Mouse (Mus musculus) neural tube, embryonic 15.5 days (tissue): ENCODE measurements around the gene Fancc. TPM values are rescaled to one million over a fixed set of nuclear protein-coding genes. Genes with fewer than 3 reads are reported as not detected.

Source experiments
- ATAC-seq: fragments of 200-750 bp; cut with Nextera tagmentation; 2 replicates; pipeline ENCODE4 v1.8.0; 2017; ENCODE audit warnings: mild to moderate bottlenecking, moderate TSS enrichment, moderate library complexity; ENCODE audit not compliant: low FRiP score
- H3K27ac ChIP-seq: fragments of 300-500 bp; sonication (generic); replicated peaks from 2 replicates; pipeline ENCODE4 v1.5.1; 2015; ENCODE audit warnings: mild to moderate bottlenecking, inconsistent platforms
- H3K27me3 ChIP-seq: fragments of 300-500 bp; sonication (generic); replicated peaks from 2 replicates; pipeline ENCODE4 v1.6.1; 2015; ENCODE audit warnings: inconsistent platforms
- H3K36me3 ChIP-seq: fragments of 300-500 bp; sonication (generic); 2 replicates; pipeline ENCODE4 v1.6.1; 2015; ENCODE audit warnings: inconsistent platforms
- H3K4me1 ChIP-seq: fragments of 300-500 bp; sonication (generic); 2 replicates; pipeline ENCODE4 v1.6.1; 2015; ENCODE audit warnings: inconsistent platforms
- H3K4me2 ChIP-seq: fragments of 300-500 bp; sonication (generic); 2 replicates; pipeline ENCODE4 v1.6.1; 2015; ENCODE audit warnings: inconsistent platforms, mild to moderate bottlenecking, moderate library complexity
- H3K4me3 ChIP-seq: fragments of 300-500 bp; sonication (generic); replicated peaks from 2 replicates; pipeline ENCODE4 v1.5.1; 2015; ENCODE audit warnings: mild to moderate bottlenecking, inconsistent platforms
- H3K9ac ChIP-seq: fragments of 300-500 bp; sonication (generic); replicated peaks from 2 replicates; pipeline ENCODE4 v1.6.1; 2015; ENCODE audit warnings: mild to moderate bottlenecking, inconsistent platforms
- H3K9me3 ChIP-seq: fragments of 300-500 bp; sonication (generic); replicated peaks from 2 replicates; pipeline ENCODE4 v1.6.1; 2016; ENCODE audit warnings: inconsistent platforms
- WGBS: fragments of 180-500 bp; shearing (Covaris S2); methylation state at CpG from one replicate; pipeline ENCODE4 v1.1.7; 2015; ENCODE audit warnings: mixed read lengths; 5-methylcytosine and 5-hydroxymethylcytosine counted together
- polyA plus RNA-seq: library from polyadenylated mRNA; unstranded; fragments of >200 nt; fragmentation: Nextera tagmentation; extraction: Ambion mirVana; gene quantifications from 2 replicates; pipeline ENCODE4 v1.2.1, GENCODE M21; 2015

The Fancc gene
- polyA plus RNA-seq, 1 experiment from 2014 or later = 12.8 TPM

GRCm38 (mm10) chr13:63513374-63514098 lies 16.5 kb upstream of the Fancc start:
- Histone ChIP-seq H3K9me3 (no peaks in the 10 kb centered on the region), H3K27me3 (no peaks in the 10 kb centered on the region), H3K4me3 (no peak overlapping the region), H3K4me2 (no peak overlapping the region), H3K27ac (peak overlapping the region; percentile 35; the same call in 1 of the 2 replicates), H3K4me1 (peaks cover 13% of the 10 kb centered on the region), H3K9ac (no peak overlapping the region), H3K36me3 (peaks cover 75% of the 10 kb centered on the region)
- no peak for ATAC-seq
- 41% methylated on average over 26 of the region's 26 CpGs for WGBS

GRCm38 (mm10) chr13:63512411-63512810 lies 15.3 kb upstream of the Fancc start:
- no peak for ATAC-seq
- Histone ChIP-seq H3K9me3 (no peaks in the 10 kb centered on the region), H3K27me3 (no peaks in the 10 kb centered on the region), H3K9ac (no peak overlapping the region), H3K36me3 (peaks cover 75% of the 10 kb centered on the region), H3K4me1 (peaks cover 13% of the 10 kb centered on the region), H3K27ac (no peak overlapping the region), H3K4me2 (no peak overlapping the region), H3K4me3 (no peak overlapping the region)
- 28% methylated on average over 5 of the region's 6 CpGs for WGBS

GRCm38 (mm10) chr13:63507821-63508220 lies 10.7 kb upstream of the Fancc start:
- Histone ChIP-seq H3K9ac (no peak overlapping the region), H3K4me1 (no peaks in the 10 kb centered on the region), H3K27me3 (no peaks in the 10 kb centered on the region), H3K4me3 (no peak overlapping the region), H3K36me3 (peaks cover 49% of the 10 kb centered on the region), H3K4me2 (no peak overlapping the region), H3K27ac (no peak overlapping the region), H3K9me3 (no peaks in the 10 kb centered on the region)
- 86% methylated on average over 5 of the region's 5 CpGs for WGBS
- no peak for ATAC-seq

- Histone ChIP-seq H3K4me3 (no peak overlapping the region), H3K27ac (no peak overlapping the region), H3K4me2 (no peak overlapping the region), H3K27me3 (no peaks in the 10 kb centered on the region), H3K36me3 (peaks cover 42% of the 10 kb centered on the region), H3K9ac (no peak overlapping the region), H3K4me1 (no peaks in the 10 kb centered on the region), H3K9me3 (no peaks in the 10 kb centered on the region)
- no peak for ATAC-seq
- 87% methylated on average over 6 of the region's 6 CpGs for WGBS
Observed at GRCm38 (mm10) chr13:63507001-63507556, 10.0 kb upstream of the Fancc start.

- H3K4me1 ChIP-seq = no peaks in the 10 kb centered on the region
- no peak overlapping the region for H3K4me2 ChIP-seq
- peaks cover 35% of the 10 kb centered on the region for H3K36me3 ChIP-seq
- ATAC-seq = no peak
- no peak overlapping the region for H3K27ac ChIP-seq
- H3K9ac ChIP-seq = no peak overlapping the region
- no peaks in the 10 kb centered on the region for H3K9me3 ChIP-seq
- 42% methylated on average over 1 of the region's 1 CpGs for WGBS
- H3K27me3 ChIP-seq = no peaks in the 10 kb centered on the region
- no peak overlapping the region for H3K4me3 ChIP-seq
Observed at GRCm38 (mm10) chr13:63506364-63506763, 9.3 kb upstream of the Fancc start.

GRCm38 (mm10) chr13:63502391-63502790 lies 5.3 kb upstream of the Fancc start:
- peaks cover 2% of the 10 kb centered on the region; the same call in 1 of the 2 replicates for H3K36me3 ChIP-seq
- no peak for ATAC-seq
- no peaks in the 10 kb centered on the region for H3K27me3 ChIP-seq
- H3K27ac ChIP-seq = no peak overlapping the region
- H3K9me3 ChIP-seq = no peaks in the 10 kb centered on the region
- H3K4me1 ChIP-seq = no peaks in the 10 kb centered on the region
- no peak overlapping the region for H3K9ac ChIP-seq
- H3K4me2 ChIP-seq = no peak overlapping the region
- 94% methylated on average over 2 of the region's 2 CpGs for WGBS
- H3K4me3 ChIP-seq = no peak overlapping the region

- Histone ChIP-seq H3K4me2 (no peak overlapping the region), H3K4me3 (no peak overlapping the region), H3K36me3 (no peaks in the 10 kb centered on the region), H3K27ac (no peak overlapping the region), H3K9me3 (no peaks in the 10 kb centered on the region), H3K4me1 (peaks cover 10% of the 10 kb centered on the region), H3K9ac (no peak overlapping the region), H3K27me3 (no peaks in the 10 kb centered on the region)
- no peak for ATAC-seq
- 95% methylated on average over 2 of the region's 2 CpGs for WGBS
Observed at GRCm38 (mm10) chr13:63499489-63499888, 2.4 kb upstream of the Fancc start.

- H3K4me1 ChIP-seq = peaks cover 12% of the 10 kb centered on the region
- H3K4me2 ChIP-seq = no peak overlapping the region
- no peaks in the 10 kb centered on the region for H3K27me3 ChIP-seq
- no peaks in the 10 kb centered on the region for H3K9me3 ChIP-seq
- H3K4me3 ChIP-seq = no peak overlapping the region
- H3K27ac ChIP-seq = no peak overlapping the region
- H3K9ac ChIP-seq = no peak overlapping the region
- WGBS = 48% methylated on average over 7 of the region's 7 CpGs
- ATAC-seq = 0 out of 2 replicates have a peak, but pooled peaks have one; percentile 42
- no peaks in the 10 kb centered on the region for H3K36me3 ChIP-seq
Observed at GRCm38 (mm10) chr13:63487707-63488042, 9.4 kb downstream of the Fancc start.

- 6% methylated on average over 18 of the region's 18 CpGs for WGBS
- no peaks in the 10 kb centered on the region for H3K9me3 ChIP-seq
- H3K4me3 ChIP-seq = peak overlapping the region; percentile 13; the same call in 1 of the 2 replicates
- ATAC-seq = peak; percentile 48
- peak overlapping the region; percentile 46 for H3K4me2 ChIP-seq
- H3K27ac ChIP-seq = no peak overlapping the region
- H3K27me3 ChIP-seq = no peaks in the 10 kb centered on the region
- H3K36me3 ChIP-seq = no peaks in the 10 kb centered on the region
- H3K9ac ChIP-seq = 0 out of 2 replicates have a peak overlapping the region, but pooled peaks have one; percentile 8
- peaks cover 12% of the 10 kb centered on the region for H3K4me1 ChIP-seq
Observed at GRCm38 (mm10) chr13:63486791-63487706, 10.0 kb downstream of the Fancc start.

- no peaks in the 10 kb centered on the region for H3K9me3 ChIP-seq
- 87% methylated on average over 8 of the region's 8 CpGs for WGBS
Observed at GRCm38 (mm10) chr13:63475356-63475755, 21.7 kb downstream of the Fancc start.

GRCm38 (mm10) chr13:63452898-63453297 lies 44.2 kb downstream of the Fancc start:
- Histone ChIP-seq H3K4me1 (no peaks in the 10 kb centered on the region), H3K4me2 (no peak overlapping the region), H3K27me3 (no peaks in the 10 kb centered on the region), H3K36me3 (no peaks in the 10 kb centered on the region), H3K27ac (no peak overlapping the region), H3K9me3 (no peaks in the 10 kb centered on the region), H3K4me3 (no peak overlapping the region), H3K9ac (no peak overlapping the region)
- WGBS = 84% methylated on average over 5 of the region's 5 CpGs
- no peak for ATAC-seq

More at GRCm38 (mm10) chr13:63475356-63475755, 21.7 kb downstream of the Fancc start:
- Histone ChIP-seq H3K9ac (no peak overlapping the region), H3K36me3 (no peaks in the 10 kb centered on the region), H3K4me1 (no peaks in the 10 kb centered on the region), H3K4me2 (no peak overlapping the region), H3K27me3 (no peaks in the 10 kb centered on the region), H3K4me3 (no peak overlapping the region), H3K27ac (no peak overlapping the region)
- no peak for ATAC-seq
